Mouse (Mus musculus) cerebral cortex, adult 2 months (tissue): Measurements from ENCODE around the gene Gtf2b.

ENCODE experiments used
- WGBS: fragments of 180-500 bp; shearing (Covaris S2); methylation state at CpG from one replicate; pipeline ENCODE4 v1.1.7; 2018; 5-methylcytosine and 5-hydroxymethylcytosine counted together

Gene Gtf2b

DNA sequence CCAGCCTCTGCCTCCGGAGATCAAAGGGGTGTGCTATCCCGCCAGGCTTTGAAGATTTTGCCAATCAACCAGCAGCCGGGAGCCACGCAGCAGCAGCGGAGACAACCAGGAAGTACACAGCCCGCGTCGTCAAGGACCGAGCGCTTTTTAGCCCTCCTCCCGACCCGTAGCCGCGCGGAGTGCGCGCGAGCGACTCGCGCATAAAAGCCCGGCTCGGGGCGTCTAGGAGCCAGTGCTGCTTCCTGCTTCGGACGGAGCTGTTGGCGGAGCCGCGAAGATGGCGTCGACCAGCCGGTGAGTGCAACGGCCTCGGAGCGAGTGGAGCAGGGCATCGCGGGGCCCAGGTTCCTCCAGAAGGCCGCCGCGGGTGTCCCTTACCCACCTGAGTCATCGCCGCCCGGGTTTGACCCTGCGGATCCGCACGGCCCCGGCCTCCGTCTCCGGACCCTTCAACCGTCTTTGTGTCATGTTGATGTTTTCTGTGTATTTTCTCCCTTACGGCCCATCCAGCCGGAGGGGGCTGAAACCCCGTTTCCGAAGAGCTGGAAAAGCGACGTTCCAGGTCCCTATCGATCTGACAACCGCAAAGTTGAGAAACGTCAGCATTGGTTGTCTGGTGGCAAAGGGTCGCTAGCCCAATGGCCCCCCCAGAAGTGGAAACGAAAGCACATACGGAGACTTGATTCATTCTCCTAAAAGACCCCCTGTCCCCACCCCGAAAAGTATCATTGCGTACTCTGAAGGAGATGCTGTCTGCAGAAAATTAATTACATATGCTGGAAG lies at the start of gene Gtf2b:
Gene Gtf2b (plus strand): TSS at position 51 of the 783 bp plus-strand sequence.
- WGBS: under 1% methylated on average over 64 of the region's 64 CpGs

GRCm38 (mm10) chr3:142725481-142725880 lies 39.4 kb upstream of the Gtf2b start:
- WGBS: 78% methylated on average over 2 of the region's 2 CpGs

DNA sequence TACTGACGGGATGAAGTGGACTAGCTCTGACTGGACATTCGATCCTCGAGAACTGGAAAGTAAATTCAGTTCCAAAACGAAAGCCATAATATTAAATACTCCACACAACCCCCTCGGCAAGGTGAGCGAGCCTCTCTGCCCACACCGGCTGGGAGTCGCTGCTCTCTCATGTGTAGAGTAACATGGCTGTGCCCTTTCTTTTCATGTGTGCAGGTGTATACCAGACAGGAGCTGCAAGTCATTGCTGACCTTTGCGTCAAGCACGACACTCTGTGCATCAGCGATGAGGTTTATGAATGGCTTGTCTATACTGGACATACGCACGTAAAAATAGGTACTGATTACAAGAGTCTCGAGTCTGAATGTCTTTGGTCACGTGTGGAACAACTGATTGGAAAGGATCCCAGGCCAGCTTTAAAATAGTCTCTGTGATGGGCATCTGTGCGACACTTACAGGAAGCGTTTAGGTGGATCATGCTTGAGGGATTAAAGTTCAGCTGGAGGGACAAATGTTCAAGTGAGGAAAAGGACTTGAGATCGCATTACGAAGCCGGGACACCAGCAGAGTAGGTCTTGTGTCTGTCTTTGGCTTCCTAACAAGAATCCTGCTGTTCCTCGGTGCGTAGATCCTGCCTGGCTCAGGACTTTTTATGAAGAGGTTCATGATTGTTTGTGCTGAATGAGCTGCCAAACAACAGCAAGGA lies 38.7 kb upstream of the Gtf2b start:
- WGBS: 86% methylated on average over 22 of the region's 22 CpGs

DNA sequence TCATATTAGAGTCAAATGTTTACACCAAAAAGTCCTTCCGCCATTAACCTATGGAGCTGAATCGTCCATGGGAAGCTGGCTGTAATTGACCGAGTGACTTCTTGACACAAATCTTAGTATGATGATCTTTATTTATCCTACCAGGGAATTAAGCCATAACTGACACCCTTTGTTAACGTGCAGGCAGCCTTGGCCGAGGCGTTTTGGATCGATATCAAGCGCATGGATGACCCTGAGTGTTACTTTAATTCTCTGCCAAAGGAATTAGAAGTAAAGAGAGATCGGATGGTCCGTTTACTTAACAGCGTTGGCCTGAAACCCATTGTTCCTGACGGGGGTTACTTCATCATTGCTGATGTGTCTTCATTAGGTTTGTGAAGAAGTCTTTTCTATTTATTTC lies 30.6 kb upstream of the Gtf2b start:
- WGBS: 85% methylated on average over 12 of the region's 12 CpGs

DNA sequence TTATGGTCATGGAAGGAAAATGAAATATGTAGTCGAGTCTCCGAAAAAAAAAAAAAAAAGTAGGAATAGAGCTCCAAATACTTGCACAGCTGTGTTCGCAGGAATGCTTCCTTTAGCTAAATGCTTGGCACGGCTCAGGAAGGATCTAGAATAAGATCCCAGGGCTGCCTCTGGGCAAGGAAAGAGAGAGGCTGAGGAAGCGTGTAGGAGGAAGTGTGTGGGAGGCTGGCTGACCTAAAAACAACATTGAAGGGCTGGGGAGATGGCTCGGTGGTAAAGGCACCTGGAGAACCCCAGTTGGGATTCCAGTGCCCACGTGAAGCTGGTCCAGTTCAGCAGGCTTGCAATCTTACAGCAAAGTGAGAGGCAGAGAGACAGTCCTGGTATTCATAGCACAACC lies 23.9 kb upstream of the Gtf2b start:
- WGBS: 27% methylated on average over 7 of the region's 7 CpGs

- 62% methylated on average over 21 of the region's 21 CpGs for WGBS
These were observed 20.6 kb upstream of the Gtf2b start for GRCm38 (mm10) chr3:142743973-142744898.

- 100% methylated on average over 2 of the region's 2 CpGs for WGBS
These were observed 19.8 kb upstream of the Gtf2b start for GRCm38 (mm10) chr3:142745076-142745475.

- 97% methylated on average over 7 of the region's 7 CpGs for WGBS
These were observed 17.2 kb upstream of the Gtf2b start for GRCm38 (mm10) chr3:142747673-142748072.

DNA sequence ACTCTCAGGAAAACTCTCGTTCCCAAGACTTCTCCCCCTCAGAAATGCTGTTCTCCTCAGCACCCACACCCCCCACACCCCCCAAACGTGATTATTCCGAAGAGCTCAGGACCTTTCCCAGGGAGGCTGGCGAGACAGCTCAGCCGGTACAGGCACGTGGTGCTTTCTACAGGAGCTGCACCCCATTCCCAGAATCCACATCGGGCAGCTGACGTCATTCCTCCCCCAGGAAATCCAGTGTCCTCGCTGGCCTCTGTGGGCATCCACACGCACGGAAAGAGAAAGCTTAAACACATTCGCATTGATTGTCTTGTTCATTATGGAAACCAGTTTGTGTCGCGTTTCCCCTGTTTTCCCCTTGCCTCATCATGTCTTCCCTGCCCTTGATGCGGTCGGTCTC lies 15.7 kb upstream of the Gtf2b start:
- WGBS: 77% methylated on average over 16 of the region's 16 CpGs

DNA sequence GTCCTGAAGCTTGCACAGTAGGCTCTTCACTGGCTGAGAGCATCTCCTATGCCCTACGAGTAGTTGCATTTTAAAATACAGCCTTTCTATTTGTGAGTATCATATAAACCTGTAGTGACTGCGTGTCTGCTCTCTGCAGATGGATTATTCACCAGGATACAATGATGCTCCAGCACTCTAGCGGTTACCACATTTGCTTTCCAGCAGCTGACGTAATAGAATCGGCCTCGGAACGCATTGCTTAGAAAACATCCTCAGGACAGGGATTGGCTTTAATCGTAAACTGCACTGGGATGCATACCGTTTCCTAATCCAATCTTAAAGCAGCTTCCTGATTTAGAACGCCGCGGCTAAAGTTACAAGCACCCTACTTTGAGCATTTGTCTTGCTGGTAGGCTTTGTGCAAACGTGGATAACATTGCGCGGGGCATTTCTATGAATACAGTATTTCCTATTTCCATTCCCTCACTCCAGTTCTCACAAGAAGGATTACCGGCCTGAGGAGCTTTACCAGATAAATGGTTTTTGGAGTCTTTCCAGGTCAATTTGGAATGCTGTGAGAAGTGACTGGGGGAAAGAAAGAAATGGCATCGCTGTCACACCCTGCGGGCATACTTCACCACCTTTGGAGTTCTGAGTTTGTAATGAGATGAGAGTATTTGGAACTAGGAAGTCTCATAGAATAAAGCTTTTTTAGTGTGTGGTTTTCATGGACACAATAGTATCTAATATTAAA lies 9.5 kb upstream of the Gtf2b start:
- 63% methylated on average over 18 of the region's 18 CpGs for WGBS

GRCm38 (mm10) chr3:142757841-142758240 lies 7.0 kb upstream of the Gtf2b start:
- 76% methylated on average over 12 of the region's 12 CpGs for WGBS

- WGBS: 92% methylated on average over 7 of the region's 7 CpGs
These were observed 6.3 kb upstream of the Gtf2b start for GRCm38 (mm10) chr3:142758593-142758992.

- WGBS: 60% methylated on average over 6 of the region's 6 CpGs
These were observed 4.5 kb upstream of the Gtf2b start for GRCm38 (mm10) chr3:142760356-142760755.

GRCm38 (mm10) chr3:142765778-142766165 lies 927 bp downstream of the Gtf2b start:
- 9% methylated on average over 10 of the region's 10 CpGs for WGBS

DNA sequence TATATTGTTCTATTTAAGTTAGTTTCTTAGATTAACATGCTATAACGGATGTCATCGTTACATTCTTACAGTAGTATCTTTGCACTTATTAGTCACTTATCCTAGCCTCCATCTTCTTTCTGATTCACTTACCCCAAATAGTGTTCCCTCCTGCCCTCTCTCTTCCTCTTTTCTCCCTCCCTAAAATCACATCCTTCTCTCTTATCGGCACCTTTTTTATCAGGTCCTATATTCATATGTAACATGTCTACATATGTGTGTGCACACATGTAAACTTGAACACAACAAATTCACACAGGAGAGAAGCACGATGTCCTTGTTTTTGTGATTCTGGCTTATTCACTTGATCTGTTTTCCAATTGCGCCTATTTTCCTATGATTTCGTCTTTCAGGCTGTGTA lies 3.7 kb downstream of the Gtf2b start:
- WGBS: 92% methylated on average over 6 of the region's 6 CpGs

DNA sequence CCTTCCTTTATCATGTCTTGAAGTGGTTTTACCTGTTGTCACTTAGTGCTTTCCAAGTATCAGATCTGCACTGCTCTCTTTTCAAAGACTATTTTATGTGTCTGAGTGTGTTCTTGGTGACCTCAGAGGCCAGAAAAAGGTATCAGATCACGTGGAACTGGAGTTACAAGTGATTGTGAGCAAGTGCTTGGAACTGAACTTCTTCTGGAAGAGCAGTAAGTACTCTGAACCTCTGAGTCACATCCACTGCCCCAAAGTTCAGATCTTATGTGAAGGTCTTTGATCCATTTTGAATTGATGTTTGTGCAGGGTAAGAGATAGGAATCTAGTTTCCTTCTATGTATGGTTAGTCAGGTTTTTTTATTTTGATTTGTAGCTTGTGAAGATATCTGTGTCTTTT lies 5.7 kb downstream of the Gtf2b start:
- 71% methylated on average over 1 of the region's 1 CpGs for WGBS

DNA sequence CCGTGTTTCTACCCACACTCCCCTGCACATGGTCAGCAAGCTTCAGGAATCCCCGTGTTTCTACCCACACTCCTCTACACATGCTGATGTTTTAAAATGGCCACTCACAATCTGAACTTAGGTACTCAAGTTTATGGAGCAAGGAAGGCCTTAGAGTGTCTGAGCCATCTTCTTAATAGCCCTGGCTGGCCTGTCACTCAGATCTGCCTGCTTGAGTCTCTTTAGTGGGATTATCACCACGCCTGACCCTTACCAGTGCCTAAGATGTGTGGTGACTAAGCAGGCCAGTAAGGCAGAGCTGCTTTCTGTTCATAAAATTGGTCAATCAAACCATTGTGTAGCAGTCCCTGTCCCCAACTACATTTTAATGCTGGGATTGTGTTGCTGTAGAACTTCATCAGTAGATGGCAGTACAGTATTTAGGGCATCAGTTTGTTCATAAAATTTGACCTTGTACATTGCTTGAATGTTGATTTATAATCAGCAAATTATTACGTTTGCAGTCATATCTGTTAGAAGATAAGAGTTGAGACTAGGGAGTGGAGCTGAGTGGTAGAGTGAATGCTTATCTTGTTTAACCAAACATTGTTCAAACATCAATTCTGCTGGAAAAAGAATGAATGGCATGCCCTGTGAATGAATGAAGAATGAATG lies 8.8 kb downstream of the Gtf2b start:
- WGBS: 62% methylated on average over 4 of the region's 4 CpGs

GRCm38 (mm10) chr3:142777227-142777626 lies 12.4 kb downstream of the Gtf2b start:
- WGBS: 64% methylated on average over 3 of the region's 3 CpGs

GRCm38 (mm10) chr3:142786423-142787072 lies 21.7 kb downstream of the Gtf2b start:
- WGBS: 73% methylated on average over 2 of the region's 2 CpGs

DNA sequence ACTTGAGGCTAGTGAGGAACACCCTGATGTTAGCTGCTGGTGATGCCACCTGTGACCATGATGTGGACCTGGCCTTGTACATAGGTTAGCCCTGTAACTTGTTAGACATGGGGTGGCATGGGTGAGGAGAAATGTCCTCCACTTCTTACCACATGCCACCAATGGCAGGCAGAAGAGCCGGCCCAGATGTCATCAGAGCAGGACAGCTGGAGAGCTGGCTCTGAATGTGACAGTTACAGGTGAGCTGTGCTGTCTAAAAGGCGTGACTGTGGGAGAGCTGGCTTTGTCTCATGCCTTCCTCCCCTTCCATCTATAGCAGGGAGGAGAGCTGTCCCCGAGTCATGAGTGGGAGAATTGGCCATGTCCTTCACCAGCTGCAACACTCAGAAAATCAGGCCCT lies 30.7 kb downstream of the Gtf2b start:
- WGBS: 76% methylated on average over 3 of the region's 3 CpGs
